Mouse (Mus musculus): ENCODE results near the gene Hat1. TPM values are rescaled to one million over a fixed set of nuclear protein-coding genes. Genes with fewer than 3 reads are reported as not detected.
A peak's percentile ranks its signal among the peaks of the same experiment; 100 is the strongest.

The Hat1 gene
- total and polyA plus RNA-seq, 2 experiments from 2014 or later = 20.6 to 30.0 TPM

GRCm38 (mm10) chr2:71453917-71454260 is 65.1 kb downstream of the Hat1 start:
- Histone ChIP-seq H3K36me3 (ENCODE audit: insufficient read depth, low read length) (no peaks in the 10 kb centered on the region), H3K27ac (ENCODE audit: low read depth, low read length) (no peak overlapping the region), H3K9me3 (ENCODE audit: low read length) (no peaks in the 10 kb centered on the region), H3K9ac (replicated peaks; ENCODE audit: low read length, poor library complexity, severe bottlenecking) (no peak overlapping the region), H3K4me3 (ENCODE audit: low read depth, low read length) (peak overlapping the region; percentile 48), H3K4me2 (ENCODE audit: low read depth, low read length, poor library complexity, severe bottlenecking) (peak overlapping the region; percentile 61), H3K27me3 (ENCODE audit: insufficient read depth, low read length) (0 out of 2 replicates have a peak, but pooled peaks cover 3% of the 10 kb centered on the region), H3K4me1 (ENCODE audit: insufficient read depth, low read length) (no peaks in the 10 kb centered on the region)
- no peak for ATAC-seq (ENCODE audit: low FRiP score)
- DNase-seq (ENCODE audit: low spot score) = no peak
- WGBS = 37% methylated on average over 4 of the region's 4 CpGs
- no peak for TF ChIP-seq CTCF (IDR thresholded peaks at IDR 0.05)

- no peak overlapping the region for H3K9ac ChIP-seq (replicated peaks; ENCODE audit: low read length, poor library complexity, severe bottlenecking)
- WGBS = 58% methylated on average over 13 of the region's 13 CpGs
- H3K9me3 ChIP-seq (ENCODE audit: low read length) = no peaks in the 10 kb centered on the region
- H3K27ac ChIP-seq (ENCODE audit: low read depth, low read length) = no peak overlapping the region
- H3K4me3 ChIP-seq (ENCODE audit: low read depth, low read length) = no peak overlapping the region
- no peak for TF ChIP-seq CTCF (IDR thresholded peaks at IDR 0.05)
- H3K4me1 ChIP-seq (ENCODE audit: insufficient read depth, low read length) = no peaks in the 10 kb centered on the region
- no peaks in the 10 kb centered on the region for H3K27me3 ChIP-seq (ENCODE audit: insufficient read depth, low read length)
- H3K36me3 ChIP-seq (ENCODE audit: insufficient read depth, low read length) = no peaks in the 10 kb centered on the region
- no peak for DNase-seq (ENCODE audit: low spot score)
- no peak for ATAC-seq (ENCODE audit: low FRiP score)
- no peak overlapping the region for H3K4me2 ChIP-seq (ENCODE audit: low read depth, low read length, poor library complexity, severe bottlenecking)
Measured at GRCm38 (mm10) chr2:71458624-71459023, 69.9 kb downstream of the Hat1 start.

- DNase-seq (ENCODE audit: low spot score) (no peak), ATAC-seq (ENCODE audit: low FRiP score) (no peak)
- no peak for TF ChIP-seq CTCF (IDR thresholded peaks at IDR 0.05)
- Histone ChIP-seq H3K4me1 (ENCODE audit: insufficient read depth, low read length) (no peaks in the 10 kb centered on the region), H3K27me3 (ENCODE audit: insufficient read depth, low read length) (no peaks in the 10 kb centered on the region), H3K4me3 (ENCODE audit: low read depth, low read length) (no peak overlapping the region), H3K9me3 (ENCODE audit: low read length) (no peaks in the 10 kb centered on the region), H3K4me2 (ENCODE audit: low read depth, low read length, poor library complexity, severe bottlenecking) (no peak overlapping the region), H3K36me3 (ENCODE audit: insufficient read depth, low read length) (no peaks in the 10 kb centered on the region), H3K27ac (ENCODE audit: low read depth, low read length) (no peak overlapping the region), H3K9ac (replicated peaks; ENCODE audit: low read length, poor library complexity, severe bottlenecking) (no peak overlapping the region)
- WGBS = 96% methylated on average over 1 of the region's 1 CpGs
Measured at GRCm38 (mm10) chr2:71459659-71460058, 70.9 kb downstream of the Hat1 start.

GRCm38 (mm10) chr2:71461139-71461538 is 72.4 kb downstream of the Hat1 start:
- H3K36me3 ChIP-seq (ENCODE audit: insufficient read depth, low read length) = no peaks in the 10 kb centered on the region
- DNase-seq (ENCODE audit: low spot score) (no peak), ATAC-seq (ENCODE audit: low FRiP score) (no peak)
- no peak overlapping the region for H3K4me2 ChIP-seq (ENCODE audit: low read depth, low read length, poor library complexity, severe bottlenecking)
- no peaks in the 10 kb centered on the region for H3K9me3 ChIP-seq (ENCODE audit: low read length)
- H3K27ac ChIP-seq (ENCODE audit: low read depth, low read length) = no peak overlapping the region
- no peaks in the 10 kb centered on the region for H3K27me3 ChIP-seq (ENCODE audit: insufficient read depth, low read length)
- no peaks in the 10 kb centered on the region for H3K4me1 ChIP-seq (ENCODE audit: insufficient read depth, low read length)
- no peak overlapping the region for H3K9ac ChIP-seq (replicated peaks; ENCODE audit: low read length, poor library complexity, severe bottlenecking)
- no peak overlapping the region for H3K4me3 ChIP-seq (ENCODE audit: low read depth, low read length)
- no peak for TF ChIP-seq CTCF (IDR thresholded peaks at IDR 0.05)
- 72% methylated on average over 5 of the region's 6 CpGs for WGBS

- DNase-seq (ENCODE audit: low spot score) = no peak
- no peak overlapping the region for H3K4me2 ChIP-seq (ENCODE audit: low read depth, low read length, poor library complexity, severe bottlenecking)
- no peak overlapping the region for H3K27ac ChIP-seq (ENCODE audit: low read depth, low read length)
- H3K27me3 ChIP-seq (ENCODE audit: insufficient read depth, low read length) = no peaks in the 10 kb centered on the region
- TF ChIP-seq CTCF (IDR thresholded peaks at IDR 0.05) = no peak
- no peaks in the 10 kb centered on the region for H3K36me3 ChIP-seq (ENCODE audit: insufficient read depth, low read length)
- 52% methylated on average over 7 of the region's 7 CpGs for WGBS
- no peak overlapping the region for H3K4me3 ChIP-seq (ENCODE audit: low read depth, low read length)
- no peaks in the 10 kb centered on the region for H3K9me3 ChIP-seq (ENCODE audit: low read length)
- H3K9ac ChIP-seq (replicated peaks; ENCODE audit: low read length, poor library complexity, severe bottlenecking) = no peak overlapping the region
- no peaks in the 10 kb centered on the region for H3K4me1 ChIP-seq (ENCODE audit: insufficient read depth, low read length)
- ATAC-seq (ENCODE audit: low FRiP score) = no peak
Measured at GRCm38 (mm10) chr2:71461589-71461988, 72.8 kb downstream of the Hat1 start.

GRCm38 (mm10) chr2:71462066-71462465 is 73.3 kb downstream of the Hat1 start:
- Histone ChIP-seq H3K27me3 (ENCODE audit: insufficient read depth, low read length) (no peaks in the 10 kb centered on the region), H3K4me3 (ENCODE audit: low read depth, low read length) (no peak overlapping the region), H3K36me3 (ENCODE audit: insufficient read depth, low read length) (no peaks in the 10 kb centered on the region), H3K27ac (ENCODE audit: low read depth, low read length) (no peak overlapping the region), H3K4me2 (ENCODE audit: low read depth, low read length, poor library complexity, severe bottlenecking) (no peak overlapping the region), H3K9me3 (ENCODE audit: low read length) (no peaks in the 10 kb centered on the region), H3K9ac (replicated peaks; ENCODE audit: low read length, poor library complexity, severe bottlenecking) (no peak overlapping the region), H3K4me1 (ENCODE audit: insufficient read depth, low read length) (no peaks in the 10 kb centered on the region)
- TF ChIP-seq CTCF (IDR thresholded peaks at IDR 0.05) = no peak
- DNase-seq (ENCODE audit: low spot score) = no peak
- WGBS = 93% methylated on average over 4 of the region's 4 CpGs
- ATAC-seq (ENCODE audit: low FRiP score) = no peak
